ENCODE assay signal across 13 mouse cellular contexts in genomic region chr7:131778271-131778985, GRCm38 (mm10).
DNase-seq lines count a peak whose midpoint lies in the region; ATAC-seq lines count a peak whose summit lies in the region.
"Had no signal": no experiment of that assay in that cellular context is flagged by ENCODE, and none has a peak within 500 bp of the region (broad histone marks: within the 10 kb centered on the region; RNA-seq: fewer than 3 reads in every experiment).

No protein-coding gene starts in this region.

- peaks cover 26% of the 10 kb centered on the region for H3K4me1 ChIP-seq in midbrain, embryonic 12.5 days
- peaks cover 5% of the 10 kb centered on the region for H3K4me1 ChIP-seq in midbrain, embryonic 11.5 days (ENCODE audit: control insufficient read depth, insufficient read depth, low read length)
- 0 out of 2 replicates have a peak, but pooled peaks cover 2% of the 10 kb centered on the region for H3K4me1 ChIP-seq in hindbrain, embryonic 11.5 days (replicated peaks; ENCODE audit: control insufficient read depth, insufficient read depth, low read length)
- H3K4me1 ChIP-seq in limb, embryonic 15.5 days, result 0 out of 2 replicates have a peak, but pooled peaks cover 4% of the 10 kb centered on the region

- no peak for ATAC-seq in midbrain, embryonic 12.5 days (ENCODE audit: low FRiP score, low read depth)
- ATAC-seq in midbrain, embryonic 11.5 days (ENCODE audit: low FRiP score), result no peak
- 0 out of 2 replicates have a peak, but pooled peaks have one; percentile 14 for ATAC-seq in hindbrain, embryonic 11.5 days (ENCODE audit: low FRiP score)
- ATAC-seq in limb, embryonic 15.5 days (ENCODE audit: insufficient number of reproducible peaks, low FRiP score, low TSS enrichment, low read depth), result no peak
- no peak for ATAC-seq in megakaryocyte-erythroid progenitor cell, adult 5-6 weeks (replicated peaks; ENCODE audit: low FRiP score, low TSS enrichment, poor library complexity, severe bottlenecking)

- no peak overlapping the region for H3K4me3 ChIP-seq in midbrain, embryonic 12.5 days
- no peak overlapping the region for H3K4me3 ChIP-seq in midbrain, embryonic 11.5 days (ENCODE audit: low read depth, low read length)
- no peak overlapping the region for H3K4me3 ChIP-seq in hindbrain, embryonic 11.5 days (ENCODE audit: low read depth, low read length)
- H3K4me3 ChIP-seq in limb, embryonic 15.5 days, result no peak overlapping the region

- H3K9ac ChIP-seq in midbrain, embryonic 12.5 days (replicated peaks), result no peak overlapping the region
- H3K9ac ChIP-seq in midbrain, embryonic 11.5 days (ENCODE audit: low read length), result no peak overlapping the region
- H3K9ac ChIP-seq in hindbrain, embryonic 11.5 days (ENCODE audit: low read depth, low read length), result no peak overlapping the region; the same call in 1 of the 2 replicates
- H3K9ac ChIP-seq in limb, embryonic 15.5 days, result no peak overlapping the region

- WGBS in midbrain, embryonic 12.5 days, result 60% methylated on average over 24 of the region's 24 CpGs
- 78% methylated on average over 24 of the region's 24 CpGs for WGBS in midbrain, embryonic 11.5 days
- WGBS in hindbrain, embryonic 11.5 days, result 61% methylated on average over 24 of the region's 24 CpGs
- WGBS in limb, embryonic 15.5 days, result 26% methylated on average over 24 of the region's 24 CpGs

- 0 out of 2 replicates have a peak overlapping the region, but pooled peaks have one; percentile 1 for H3K4me2 ChIP-seq in midbrain, embryonic 12.5 days (replicated peaks)
- no peak overlapping the region for H3K4me2 ChIP-seq in midbrain, embryonic 11.5 days
- H3K4me2 ChIP-seq in hindbrain, embryonic 11.5 days (replicated peaks; ENCODE audit: low read depth, low read length), result no peak overlapping the region
- 0 out of 2 replicates have a peak overlapping the region, but pooled peaks have one; percentile 2 for H3K4me2 ChIP-seq in limb, embryonic 15.5 days
- H3K4me2 ChIP-seq: liver, embryonic 11.5 days had no signal

- H3K27me3 ChIP-seq in midbrain, embryonic 12.5 days, result peaks cover 36% of the 10 kb centered on the region
- H3K27me3 ChIP-seq in midbrain, embryonic 11.5 days (ENCODE audit: control insufficient read depth, insufficient read depth, low read length), result no peaks in the 10 kb centered on the region; the same call in 1 of the 2 replicates
- no peaks in the 10 kb centered on the region; the same call in 1 of the 2 replicates for H3K27me3 ChIP-seq in hindbrain, embryonic 11.5 days (ENCODE audit: control insufficient read depth, insufficient read depth, low read length)
- H3K27me3 ChIP-seq in limb, embryonic 15.5 days, result peaks cover 21% of the 10 kb centered on the region

- no peak overlapping the region for H3K27ac ChIP-seq in midbrain, embryonic 12.5 days (replicated peaks)
- H3K27ac ChIP-seq in midbrain, embryonic 11.5 days (ENCODE audit: low read depth, low read length), result no peak overlapping the region; the same call in 1 of the 2 replicates
- H3K27ac ChIP-seq in hindbrain, embryonic 11.5 days (ENCODE audit: low read depth, low read length), result no peak overlapping the region; the same call in 1 of the 2 replicates
- H3K27ac ChIP-seq in limb, embryonic 15.5 days, result no peak overlapping the region

- DNase-seq in midbrain, embryonic 11.5 days (ENCODE audit: low spot score, missing footprints), result no peak
- no peak for DNase-seq in hindbrain, embryonic 11.5 days (ENCODE audit: low spot score)
- DNase-seq in c-Kit-positive CD71-positive TER-119-positive erythroid progenitor cells, embryonic 14.5 days (ENCODE audit: low spot score), result no peak
- no peak for DNase-seq in layer of hippocampus, adult 8-10 months (ENCODE audit: low spot score in 2 of 2)
- no peak for DNase-seq in left cerebral cortex, adult 8-10 months (ENCODE audit: low spot score in 2 of 2)
- DNase-seq: cerebellum, postnatal 36 days; gastrocnemius, postnatal 25 days; kidney, adult 11 months; lung, postnatal 10 days had no signal

- no peaks in the 10 kb centered on the region for H3K9me3 ChIP-seq in midbrain, embryonic 12.5 days
- H3K9me3 ChIP-seq in midbrain, embryonic 11.5 days (ENCODE audit: control insufficient read depth, low read length), result no peaks in the 10 kb centered on the region
- H3K9me3 ChIP-seq in hindbrain, embryonic 11.5 days (ENCODE audit: control insufficient read depth, low read length), result no peaks in the 10 kb centered on the region
- H3K9me3 ChIP-seq in limb, embryonic 15.5 days, result no peaks in the 10 kb centered on the region

- no peaks in the 10 kb centered on the region for H3K36me3 ChIP-seq in midbrain, embryonic 12.5 days
- H3K36me3 ChIP-seq in midbrain, embryonic 11.5 days (ENCODE audit: control insufficient read depth, insufficient read depth, low read length), result no peaks in the 10 kb centered on the region
- H3K36me3 ChIP-seq in hindbrain, embryonic 11.5 days (ENCODE audit: control insufficient read depth, insufficient read depth, low read length), result no peaks in the 10 kb centered on the region
- no peaks in the 10 kb centered on the region for H3K36me3 ChIP-seq in limb, embryonic 15.5 days

Comparison
In these comparisons a context has a peak if more than half of its experiments do, and no peak if none do; other contexts are left out.
1. H3K4me2 ChIP-seq: peak in midbrain, embryonic 12.5 days (single experiment) and limb, embryonic 15.5 days (single experiment); none in midbrain, embryonic 11.5 days (single experiment) and hindbrain, embryonic 11.5 days (single experiment).